Mouse (Mus musculus) intestine, embryonic 15.5 days (tissue): ENCODE results near the gene Clcn7. TPM values are rescaled to one million over a fixed set of nuclear protein-coding genes. Genes with fewer than 3 reads are reported as not detected.

Source experiments
- ATAC-seq: fragments of 200-750 bp; cut with Nextera tagmentation; 2 replicates; pipeline ENCODE4 v1.8.0; 2017; ENCODE audit warnings: moderate TSS enrichment, moderate library complexity
- H3K27ac ChIP-seq: fragments of 300-500 bp; sonication (generic); 2 replicates; pipeline ENCODE4 v1.5.1; 2015; ENCODE audit warnings: mild to moderate bottlenecking, inconsistent platforms
- H3K27me3 ChIP-seq: fragments of 300-500 bp; sonication (generic); replicated peaks from 2 replicates; pipeline ENCODE4 v1.6.1; 2015; ENCODE audit warnings: inconsistent platforms
- H3K36me3 ChIP-seq: fragments of 300-500 bp; sonication (generic); 2 replicates; pipeline ENCODE4 v1.6.1; 2015; ENCODE audit warnings: inconsistent platforms
- H3K4me1 ChIP-seq: fragments of 300-500 bp; sonication (generic); replicated peaks from 2 replicates; pipeline ENCODE4 v1.6.1; 2015; ENCODE audit warnings: inconsistent platforms
- H3K4me2 ChIP-seq: fragments of 300-500 bp; sonication (generic); replicated peaks from 2 replicates; pipeline ENCODE4 v1.6.1; 2015; ENCODE audit warnings: mild to moderate bottlenecking, inconsistent platforms
- H3K4me3 ChIP-seq: fragments of 300-500 bp; sonication (generic); replicated peaks from 2 replicates; pipeline ENCODE4 v1.5.1; 2015; ENCODE audit warnings: inconsistent platforms
- H3K9ac ChIP-seq: fragments of 300-500 bp; sonication (generic); 2 replicates; pipeline ENCODE4 v1.6.1; 2015; ENCODE audit warnings: inconsistent platforms
- H3K9me3 ChIP-seq: fragments of 300-500 bp; sonication (generic); 2 replicates; pipeline ENCODE4 v1.6.1; 2016; ENCODE audit warnings: inconsistent platforms
- WGBS: fragments of 180-500 bp; shearing (Covaris S2); methylation state at CpG from one replicate; pipeline ENCODE4 v1.1.7; 2015; 5-methylcytosine and 5-hydroxymethylcytosine counted together
- polyA plus RNA-seq: library from polyadenylated mRNA; unstranded; fragments of >200 nt; fragmentation: Nextera tagmentation; extraction: Ambion mirVana; gene quantifications from 2 replicates; pipeline ENCODE4 v1.2.1, GENCODE M21; 2015

Clcn7 gene
- polyA plus RNA-seq, 1 experiment from 2014 or later: 20.3 TPM

DNA sequence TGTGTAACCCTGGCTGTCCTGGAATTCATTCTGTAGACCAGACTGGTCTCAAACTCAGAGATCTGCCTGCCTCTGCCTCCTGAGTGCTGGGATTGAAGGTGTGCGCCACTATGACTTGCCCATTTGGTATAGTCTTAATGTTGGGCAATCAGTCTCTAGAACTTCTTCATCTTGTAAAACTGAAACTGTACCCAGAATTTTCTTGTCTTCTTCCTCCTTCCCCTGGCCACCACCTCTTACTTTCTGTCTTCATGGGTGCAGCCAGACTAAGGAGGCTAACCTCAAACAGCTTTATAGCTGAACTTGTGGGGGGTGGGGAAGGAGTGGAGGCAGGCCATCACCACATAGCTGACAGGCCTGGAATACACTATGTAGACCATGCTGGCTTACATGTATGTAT, 5.6 kb downstream of the Clcn7 start:
- H3K9me3 ChIP-seq: no peaks in the 10 kb centered on the region
- H3K4me2 ChIP-seq: no peak overlapping the region
- 100% methylated on average over 1 of the region's 1 CpGs for WGBS
- H3K4me1 ChIP-seq: peaks cover 11% of the 10 kb centered on the region
- H3K27ac ChIP-seq: no peak overlapping the region
- no peaks in the 10 kb centered on the region for H3K27me3 ChIP-seq
- no peak for ATAC-seq
- H3K9ac ChIP-seq: no peak overlapping the region
- H3K4me3 ChIP-seq: no peak overlapping the region
- no peaks in the 10 kb centered on the region for H3K36me3 ChIP-seq

DNA sequence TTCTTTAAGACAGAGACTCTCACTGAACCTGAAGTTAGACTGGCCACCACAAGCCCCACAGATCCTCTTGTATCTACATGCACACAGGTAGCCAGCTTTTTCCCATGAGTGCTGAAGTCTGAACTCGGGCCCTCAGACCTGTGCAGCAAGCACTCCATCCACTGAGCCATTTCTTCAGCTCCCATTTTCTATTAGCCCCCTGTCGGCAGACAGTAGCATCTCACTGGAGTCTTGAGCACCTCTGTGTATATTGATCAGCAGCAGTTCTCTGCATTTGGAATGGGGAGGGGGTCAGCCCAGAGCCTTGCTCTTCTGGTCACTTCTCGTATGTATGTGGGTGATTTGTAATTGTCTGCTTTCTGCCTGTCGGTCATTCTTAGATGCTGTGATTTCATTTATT, 6.8 kb downstream of the Clcn7 start:
- no peak overlapping the region for H3K27ac ChIP-seq
- no peaks in the 10 kb centered on the region for H3K36me3 ChIP-seq
- ATAC-seq: no peak
- WGBS: 63% methylated on average over 4 of the region's 4 CpGs
- no peak overlapping the region for H3K4me3 ChIP-seq
- H3K27me3 ChIP-seq: no peaks in the 10 kb centered on the region
- H3K9me3 ChIP-seq: no peaks in the 10 kb centered on the region
- H3K4me2 ChIP-seq: no peak overlapping the region
- H3K9ac ChIP-seq: no peak overlapping the region
- 0 out of 2 replicates have a peak, but pooled peaks cover 2% of the 10 kb centered on the region for H3K4me1 ChIP-seq

DNA sequence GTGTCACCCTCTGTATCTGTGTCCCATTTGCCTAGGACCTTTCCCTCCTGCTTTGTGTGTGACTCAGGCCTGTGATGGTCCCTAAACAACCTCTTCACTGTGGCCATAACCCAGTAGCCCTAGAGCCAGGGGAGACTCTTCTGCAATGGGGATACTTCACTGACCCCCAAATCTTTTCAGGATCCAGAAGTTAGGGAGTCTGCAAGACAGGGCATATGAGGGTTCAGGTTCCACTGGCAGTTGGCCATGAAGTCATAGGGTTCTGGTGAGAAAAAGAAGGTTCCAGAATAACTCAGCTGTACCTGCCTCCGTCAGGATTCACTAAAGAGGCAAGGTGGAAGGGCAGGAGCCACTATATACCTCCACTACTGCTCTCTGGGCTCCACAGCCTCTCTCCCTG, 29.0 kb downstream of the Clcn7 start, which contains the start of gene Ccdc154:
Gene Ccdc154 (plus strand): TSS at position 301 of the 400 bp plus-strand sequence.
- H3K4me3 ChIP-seq: no peak within 1 kb of the TSS
- no peak for ATAC-seq
- no peaks in the 10 kb centered on the region for H3K9me3 ChIP-seq
- 0 out of 2 replicates have a peak, but pooled peaks cover 8% of the 10 kb centered on the region for H3K36me3 ChIP-seq
- no peak within 1 kb of the TSS for H3K4me2 ChIP-seq
- H3K27me3 ChIP-seq: no peaks in the 10 kb centered on the region
- no peak within 1 kb of the TSS for H3K27ac ChIP-seq
- 89% methylated on average over 1 of the region's 1 CpGs for WGBS
- peaks cover 3% of the 10 kb centered on the region; the same call in 1 of the 2 replicates for H3K4me1 ChIP-seq
- no peak within 1 kb of the TSS for H3K9ac ChIP-seq

DNA sequence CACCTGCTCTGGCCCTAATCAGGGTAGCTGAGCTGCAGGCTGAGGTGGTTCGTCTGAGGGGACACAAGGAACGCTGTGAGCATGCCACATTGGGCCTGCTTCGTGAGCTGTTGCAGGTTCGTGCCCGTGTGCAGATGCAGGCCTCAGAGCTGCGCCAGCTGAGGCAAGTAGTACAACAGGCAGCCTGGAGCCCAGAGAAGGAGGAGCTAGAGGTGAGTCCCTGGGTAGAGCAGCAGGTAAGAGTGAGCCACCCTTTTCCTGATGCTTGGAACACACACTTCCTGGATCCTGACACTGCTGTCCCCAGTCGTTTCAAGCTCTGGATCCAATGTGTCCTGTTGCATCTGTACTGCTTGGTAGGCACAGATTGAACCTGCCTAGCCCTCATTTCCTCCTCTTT, 30.2 kb downstream of the Clcn7 start:
- 0 out of 2 replicates have a peak, but pooled peaks cover 6% of the 10 kb centered on the region for H3K36me3 ChIP-seq
- H3K9ac ChIP-seq: no peak overlapping the region
- H3K9me3 ChIP-seq: no peaks in the 10 kb centered on the region
- no peak overlapping the region for H3K4me2 ChIP-seq
- no peak overlapping the region for H3K27ac ChIP-seq
- peaks cover 5% of the 10 kb centered on the region; the same call in 1 of the 2 replicates for H3K4me1 ChIP-seq
- 73% methylated on average over 7 of the region's 7 CpGs for WGBS
- no peak for ATAC-seq
- H3K27me3 ChIP-seq: no peaks in the 10 kb centered on the region
- H3K4me3 ChIP-seq: no peak overlapping the region

DNA sequence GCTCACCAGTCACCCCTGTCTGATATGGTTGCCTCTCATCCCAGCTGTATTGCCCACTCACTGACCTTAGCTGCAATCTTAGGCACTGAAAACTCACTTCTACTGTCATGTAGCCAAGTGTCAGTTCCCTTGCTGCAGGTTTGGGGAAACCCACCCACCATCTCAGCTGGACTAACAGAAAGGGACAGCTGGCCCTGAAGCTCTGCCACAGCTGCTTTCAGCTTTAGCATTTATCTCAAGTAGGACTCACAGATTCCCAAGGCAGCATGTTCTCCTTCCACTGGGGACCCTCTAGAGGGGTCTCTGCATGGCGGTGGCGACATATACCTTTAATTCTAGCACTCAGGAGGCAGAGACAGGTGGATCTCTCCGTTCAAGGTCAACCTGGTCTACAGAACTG, 31.6 kb downstream of the Clcn7 start:
- 87% methylated on average over 3 of the region's 3 CpGs for WGBS
- Histone ChIP-seq H3K9me3 (no peaks in the 10 kb centered on the region), H3K27me3 (no peaks in the 10 kb centered on the region), H3K4me3 (no peak overlapping the region), H3K27ac (no peak overlapping the region), H3K4me2 (no peak overlapping the region), H3K36me3 (0 out of 2 replicates have a peak, but pooled peaks cover 6% of the 10 kb centered on the region), H3K4me1 (peaks cover 5% of the 10 kb centered on the region; the same call in 1 of the 2 replicates), H3K9ac (no peak overlapping the region)
- no peak for ATAC-seq

DNA sequence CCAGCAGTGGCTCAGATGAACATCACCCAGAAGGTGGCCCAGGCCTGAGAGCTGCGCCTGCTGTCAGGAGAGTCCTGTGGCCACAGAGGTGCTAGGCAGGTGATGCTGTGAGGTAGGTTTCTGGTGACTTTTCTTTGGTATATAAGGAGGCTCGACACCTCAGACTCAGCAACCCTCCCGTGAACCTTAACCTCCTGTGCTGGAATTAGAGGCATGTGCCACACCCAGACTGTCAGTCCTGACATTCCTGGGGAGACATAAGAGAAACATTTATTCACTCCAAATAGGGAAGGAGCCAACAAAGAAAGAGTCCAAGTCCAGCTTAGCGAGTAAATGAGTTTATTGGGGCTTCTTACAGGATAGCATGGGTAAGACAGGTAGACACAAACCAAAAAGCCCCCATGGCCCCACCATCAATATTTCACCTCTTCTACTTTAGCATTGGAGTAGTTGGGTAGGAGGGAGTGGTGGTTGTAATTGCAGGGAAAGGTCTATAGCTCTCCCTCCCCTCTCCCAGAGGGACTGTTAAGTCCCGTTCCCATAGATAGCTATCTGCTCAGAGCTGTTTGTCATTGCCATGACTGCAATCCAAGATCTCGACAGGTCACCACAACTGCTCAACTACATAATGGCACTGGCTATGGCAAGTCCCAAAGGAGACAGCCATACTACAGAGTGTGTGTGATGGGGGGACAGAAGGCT, 32.9 kb downstream of the Clcn7 start:
- H3K4me2 ChIP-seq: no peak overlapping the region
- no peak overlapping the region for H3K4me3 ChIP-seq
- H3K27ac ChIP-seq: no peak overlapping the region
- 0 out of 2 replicates have a peak, but pooled peaks cover 3% of the 10 kb centered on the region for H3K36me3 ChIP-seq
- H3K9ac ChIP-seq: no peak overlapping the region
- ATAC-seq: peak; percentile 65
- WGBS: 32% methylated on average over 6 of the region's 6 CpGs
- H3K9me3 ChIP-seq: no peaks in the 10 kb centered on the region
- no peaks in the 10 kb centered on the region for H3K27me3 ChIP-seq
- peaks cover 5% of the 10 kb centered on the region; the same call in 1 of the 2 replicates for H3K4me1 ChIP-seq

DNA sequence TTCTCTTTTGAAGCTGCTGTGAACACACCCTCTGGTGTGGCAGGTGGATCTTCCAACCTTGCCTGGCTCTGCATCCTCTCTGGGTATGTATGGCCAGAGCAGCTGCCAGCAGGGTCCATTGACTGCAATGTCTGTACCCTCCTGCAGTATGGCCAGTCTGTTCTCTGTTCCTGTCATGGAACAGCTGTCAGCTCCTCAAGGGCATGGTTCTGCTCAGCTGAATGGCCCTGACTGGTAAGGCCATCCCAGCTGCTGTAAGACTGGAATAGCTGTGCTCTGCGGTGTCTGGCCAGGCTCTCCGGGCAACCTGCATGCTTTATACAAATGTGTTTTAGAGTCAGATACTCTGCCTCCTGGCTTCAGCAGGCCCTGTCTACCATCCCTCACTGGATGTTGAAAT, 36.5 kb downstream of the Clcn7 start:
- H3K27me3 ChIP-seq: no peaks in the 10 kb centered on the region
- H3K9me3 ChIP-seq: no peaks in the 10 kb centered on the region
- no peak overlapping the region for H3K4me3 ChIP-seq
- H3K4me2 ChIP-seq: no peak overlapping the region
- no peak overlapping the region for H3K27ac ChIP-seq
- WGBS: 80% methylated on average over 2 of the region's 2 CpGs
- ATAC-seq: no peak
- H3K36me3 ChIP-seq: no peaks in the 10 kb centered on the region
- H3K4me1 ChIP-seq: peaks cover 5% of the 10 kb centered on the region; the same call in 1 of the 2 replicates
- H3K9ac ChIP-seq: no peak overlapping the region

DNA sequence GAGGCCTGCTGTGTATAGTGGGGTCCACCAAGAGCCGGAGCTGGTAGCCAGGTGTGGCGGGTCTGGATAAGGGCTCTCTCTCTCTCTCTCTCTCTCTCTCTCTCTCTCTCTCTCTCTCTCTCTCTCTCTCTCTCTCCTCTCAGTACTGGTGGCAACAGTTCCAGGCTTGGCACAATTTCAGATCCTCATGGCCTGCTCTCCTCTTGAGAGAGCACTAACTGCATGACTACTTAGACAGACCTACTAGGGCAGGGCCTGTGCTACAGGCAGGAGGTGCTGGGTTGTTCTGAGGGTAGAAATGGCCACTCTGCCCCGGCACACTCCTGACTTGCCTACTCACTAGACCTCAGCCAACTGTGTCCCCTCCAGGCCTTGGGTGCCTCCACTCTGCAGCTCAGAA, 39.4 kb downstream of the Clcn7 start:
- Histone ChIP-seq H3K36me3 (no peaks in the 10 kb centered on the region), H3K27me3 (no peaks in the 10 kb centered on the region), H3K27ac (no peak overlapping the region), H3K9ac (no peak overlapping the region), H3K9me3 (no peaks in the 10 kb centered on the region), H3K4me3 (no peak overlapping the region), H3K4me2 (no peak overlapping the region), H3K4me1 (peaks cover 6% of the 10 kb centered on the region; the same call in 1 of the 2 replicates)
- no peak for ATAC-seq
- 79% methylated on average over 3 of the region's 3 CpGs for WGBS

DNA sequence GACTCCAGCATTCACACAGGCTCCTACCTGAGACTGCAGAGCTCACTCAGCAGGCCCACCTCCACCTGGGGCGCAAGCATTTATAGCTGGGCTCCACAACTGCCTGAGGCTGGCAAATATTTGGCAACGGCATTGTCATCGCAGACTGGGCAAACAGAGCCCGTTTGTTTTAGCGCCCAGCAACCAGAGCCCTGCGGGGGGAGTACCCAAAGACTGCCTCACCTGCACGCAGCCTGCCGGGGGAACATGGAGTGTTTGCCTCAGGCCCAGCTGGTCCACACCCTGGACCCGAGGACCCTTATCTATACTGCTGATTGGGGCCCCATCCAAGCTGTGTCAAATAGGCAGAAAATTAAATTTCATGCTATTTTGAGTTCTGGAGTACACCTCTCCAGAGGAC, 42.2 kb downstream of the Clcn7 start, which contains the start of gene Gm38655:
Gene Gm38655 (minus strand): TSS at position 61 of the 400 bp plus-strand sequence.
- no peak within 1 kb of the TSS for H3K4me2 ChIP-seq
- H3K4me3 ChIP-seq: no peak within 1 kb of the TSS

DNA sequence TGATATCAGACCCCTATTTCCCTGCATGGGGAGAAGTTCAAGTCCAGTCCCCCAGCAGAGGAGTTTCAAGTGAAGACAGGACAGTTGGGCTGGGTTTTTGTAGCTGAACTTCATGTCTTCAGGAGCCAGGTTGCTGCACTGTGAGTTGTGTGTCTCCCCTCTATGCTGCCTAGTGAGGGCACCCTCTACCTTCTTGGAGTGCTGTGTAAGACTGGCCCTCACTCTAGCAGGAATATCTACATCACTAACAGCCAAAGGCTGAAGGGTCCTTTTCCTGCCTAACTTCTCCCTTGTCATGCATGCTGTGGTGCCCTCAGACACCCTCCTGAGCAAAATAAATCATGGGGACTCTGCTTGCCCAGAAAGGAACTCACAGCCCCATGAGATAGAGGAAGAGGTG, 50.0 kb downstream of the Clcn7 start:
- H3K4me1 ChIP-seq: peaks cover 14% of the 10 kb centered on the region
- H3K27me3 ChIP-seq: no peaks in the 10 kb centered on the region
- no peaks in the 10 kb centered on the region for H3K36me3 ChIP-seq
- no peaks in the 10 kb centered on the region for H3K9me3 ChIP-seq
- 0 out of 2 replicates have a peak overlapping the region, but pooled peaks have one; percentile 28 for H3K9ac ChIP-seq
- H3K4me3 ChIP-seq: 0 out of 2 replicates have a peak overlapping the region, but pooled peaks have one; percentile 89
- ATAC-seq: no peak
- no peak overlapping the region for H3K27ac ChIP-seq
- peak overlapping the region; percentile 70 for H3K4me2 ChIP-seq

More for the DNA sequence above, 42.2 kb downstream of the Clcn7 start, which contains the start of gene Gm38655:
- no peaks in the 10 kb centered on the region for H3K9me3 ChIP-seq
- H3K27ac ChIP-seq: no peak within 1 kb of the TSS
- H3K36me3 ChIP-seq: no peaks in the 10 kb centered on the region
- H3K4me1 ChIP-seq: peaks cover 6% of the 10 kb centered on the region; the same call in 1 of the 2 replicates
- 59% methylated on average over 9 of the region's 9 CpGs for WGBS
- peak; percentile 80; the same call in 1 of the 2 replicates for ATAC-seq
- H3K27me3 ChIP-seq: no peaks in the 10 kb centered on the region
- no peak within 1 kb of the TSS for H3K9ac ChIP-seq

DNA sequence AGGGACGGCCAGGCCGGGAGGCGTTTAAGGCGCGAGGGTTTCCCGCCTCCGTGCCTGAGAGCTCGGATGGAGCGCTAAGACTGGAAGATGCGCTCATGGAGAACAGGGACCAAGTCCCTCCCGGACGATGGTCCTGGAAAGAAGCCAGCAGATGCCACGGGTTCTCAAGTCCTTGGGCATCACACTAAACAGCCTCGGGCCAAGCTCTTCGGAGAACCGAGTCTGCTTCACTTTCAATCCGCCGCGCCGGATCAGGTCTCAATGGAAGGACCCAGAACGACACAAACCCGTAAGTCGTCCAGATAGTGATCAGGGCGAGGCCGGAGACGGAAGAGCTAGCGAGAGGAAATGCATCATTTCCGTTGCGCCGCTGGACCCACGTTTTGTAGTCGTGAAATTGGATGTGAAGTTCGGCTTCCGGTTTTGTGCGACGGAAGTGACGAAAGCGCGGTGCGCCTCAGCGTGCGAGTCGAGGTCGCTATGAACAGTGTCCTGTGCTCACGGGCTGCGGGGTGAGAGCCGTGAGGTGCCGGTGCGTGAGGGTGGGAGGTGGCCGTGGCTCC, 51.0 kb downstream of the Clcn7 start, which contains the start of gene BC003965:
Gene BC003965 (plus strand): TSS at position 426 of the 563 bp plus-strand sequence.
- peak within 1 kb of the TSS; percentile 89 for H3K4me3 ChIP-seq
- H3K27ac ChIP-seq: peak within 1 kb of the TSS; percentile 91
- H3K36me3 ChIP-seq: no peaks in the 10 kb centered on the region
- peak within 1 kb of the TSS; percentile 87 for H3K9ac ChIP-seq
- H3K9me3 ChIP-seq: no peaks in the 10 kb centered on the region
- WGBS: under 1% methylated on average over 50 of the region's 50 CpGs
- peak within 1 kb of the TSS; percentile 96 for H3K4me2 ChIP-seq
- no peaks in the 10 kb centered on the region for H3K27me3 ChIP-seq
- H3K4me1 ChIP-seq: peaks cover 15% of the 10 kb centered on the region
- ATAC-seq: peak; percentile 90

DNA sequence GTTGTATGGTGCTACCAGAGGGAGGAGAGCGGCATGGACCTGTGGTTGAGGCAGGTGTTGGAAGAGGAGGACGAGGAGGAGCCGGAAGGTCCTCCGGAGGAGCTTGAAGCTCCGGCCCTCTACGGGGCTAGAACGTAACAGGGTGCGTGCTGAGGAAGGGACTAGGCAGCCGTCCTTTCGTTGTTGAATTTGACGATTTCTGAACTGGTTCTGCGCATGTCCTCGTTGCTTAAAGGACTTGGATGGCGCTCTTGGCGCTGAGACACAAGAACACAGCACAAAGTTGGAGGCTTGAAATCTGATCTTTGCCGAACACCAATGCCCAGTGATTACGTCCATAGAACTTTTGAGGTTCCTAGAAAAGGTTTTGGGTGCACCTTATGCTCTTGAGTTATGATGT, 51.8 kb downstream of the Clcn7 start:
- ATAC-seq: peak; percentile 26
- Histone ChIP-seq H3K4me2 (peak overlapping the region; percentile 96), H3K27me3 (no peaks in the 10 kb centered on the region), H3K9me3 (no peaks in the 10 kb centered on the region), H3K4me1 (peaks cover 22% of the 10 kb centered on the region), H3K27ac (peak overlapping the region; percentile 58), H3K9ac (peak overlapping the region; percentile 87), H3K4me3 (peak overlapping the region; percentile 89), H3K36me3 (no peaks in the 10 kb centered on the region)
- WGBS: 8% methylated on average over 17 of the region's 17 CpGs
